Mouse (Mus musculus): ENCODE measurements around the gene St6galnac1.

The St6galnac1 gene

GRCm38 (mm10) chr11:116729276-116730008 is 45.9 kb downstream of the St6galnac1 start:
- no peak for DNase-seq (ENCODE audit: low spot score in 2 of 2)

DNA sequence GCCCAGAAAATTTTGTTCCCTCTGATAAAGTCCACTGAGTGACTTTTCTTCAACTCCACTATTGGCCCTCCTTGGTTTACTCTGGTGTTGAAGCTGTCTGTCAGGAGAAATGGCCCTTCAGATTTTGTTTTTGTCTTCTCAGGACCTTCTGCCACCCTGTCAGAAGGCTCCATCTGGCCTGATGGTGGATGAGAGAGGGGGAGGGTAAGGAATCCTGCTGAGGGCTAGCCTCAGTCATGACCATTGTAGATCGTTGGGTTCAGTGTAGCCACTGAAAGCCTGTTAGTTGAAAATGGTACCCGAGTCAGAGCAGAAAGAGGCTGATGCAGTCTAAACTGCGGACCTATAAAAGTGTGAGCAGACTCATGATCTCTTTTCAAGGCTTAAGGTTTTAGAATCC is 49.2 kb downstream of the St6galnac1 start:
- DNase-seq (ENCODE audit: low spot score in 2 of 2): no peak

GRCm38 (mm10) chr11:116725031-116725948 is 50.0 kb downstream of the St6galnac1 start:
- DNase-seq (ENCODE audit: low spot score in 2 of 2): no peak

DNA sequence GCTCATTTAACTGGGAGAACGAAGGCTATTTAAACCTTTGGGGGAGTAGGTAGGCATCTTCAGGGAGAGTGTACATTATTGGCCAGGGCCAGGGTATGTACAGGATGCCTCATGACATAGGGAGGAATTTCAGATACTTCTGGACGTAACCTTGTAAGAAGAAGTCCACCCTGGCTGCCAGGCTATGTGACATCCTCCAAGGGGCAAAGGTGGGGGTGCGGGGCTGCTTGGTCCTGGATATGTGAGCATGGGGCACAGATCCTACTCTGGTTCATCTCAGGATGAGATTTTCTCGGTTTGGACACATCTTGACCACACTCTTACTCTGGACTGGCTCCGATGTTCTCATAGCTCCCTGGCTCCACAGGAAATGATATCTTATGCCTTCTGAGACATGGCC is 52.2 kb downstream of the St6galnac1 start:
- DNase-seq (ENCODE audit: low spot score in 2 of 2): no peak

GRCm38 (mm10) chr11:116721548-116722271 is 53.6 kb downstream of the St6galnac1 start:
- DNase-seq (ENCODE audit: low spot score in 2 of 2): no peak

GRCm38 (mm10) chr11:116720319-116720865 is 54.9 kb downstream of the St6galnac1 start:
- DNase-seq (ENCODE audit: low spot score in 2 of 2): no peak
